Mouse (Mus musculus): ENCODE results near the gene 4933403O08Rik.

The 4933403O08Rik gene

DNA sequence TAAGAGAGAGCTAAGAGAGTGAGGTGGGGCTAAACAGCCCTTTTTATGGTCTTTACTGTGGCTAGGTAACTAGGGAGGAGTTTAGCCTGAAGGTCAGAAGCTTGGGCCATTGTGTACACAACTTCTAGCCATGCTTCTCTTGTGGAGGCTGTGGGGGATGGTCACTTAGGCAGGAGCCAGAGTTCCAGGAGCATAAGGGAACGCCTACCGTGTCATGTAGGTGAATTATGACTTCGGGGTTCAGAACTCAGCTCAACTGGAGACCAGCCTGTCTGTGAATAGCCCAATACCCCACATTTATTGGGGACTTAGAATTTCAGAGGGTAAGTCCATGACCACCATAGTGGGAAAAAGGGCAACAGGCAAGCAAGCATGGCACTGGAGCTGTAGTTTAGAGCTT lies at the start of gene 4933403O08Rik:
Gene 4933403O08Rik (plus strand): TSS at position 301 of the 400 bp plus-strand sequence.
- no peak for DNase-seq (ENCODE audit: low read depth, low spot score)

DNA sequence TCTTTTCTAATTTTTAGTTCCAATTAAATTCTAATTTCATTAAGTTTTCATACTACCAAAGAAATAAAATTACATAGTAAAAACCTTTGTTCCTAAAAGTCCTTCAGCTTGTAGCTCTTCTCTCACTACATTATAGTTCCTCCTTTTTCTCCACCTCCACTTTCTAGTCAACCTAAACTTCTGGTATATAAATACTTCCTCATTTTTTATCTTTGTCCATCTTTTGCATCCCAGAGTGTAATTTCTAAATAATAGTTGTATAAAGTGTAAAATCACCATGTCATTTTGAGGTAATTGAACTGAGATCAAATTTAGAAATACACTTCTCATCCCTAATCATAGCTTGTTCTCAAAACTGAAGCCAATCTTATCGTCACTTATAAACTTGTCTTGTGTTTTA lies 4.1 kb downstream of the 4933403O08Rik start:
- no peak for DNase-seq (ENCODE audit: low read depth, low spot score)

GRCm38 (mm10) chrX:112255513-112255912 lies 16.7 kb downstream of the 4933403O08Rik start:
- no peak for DNase-seq (ENCODE audit: low read depth, low spot score)

GRCm38 (mm10) chrX:112273550-112273949 lies 34.7 kb downstream of the 4933403O08Rik start:
- DNase-seq (ENCODE audit: low read depth, low spot score) = no peak

Measured in A20 (cell line).